Mouse (Mus musculus) liver, adult 2 months (tissue): Measurements from ENCODE around the gene Mylk4. TPM values are rescaled to one million over a fixed set of nuclear protein-coding genes. Genes with fewer than 3 reads are reported as not detected.

ENCODE experiments used
- DNase-seq: peaks from one replicate; pipeline ENCODE4 v3.0.0-alpha.2; 2011; ENCODE audit warnings: low read depth, low spot score; ENCODE audit errors: extremely low read depth
- H3K27ac ChIP-seq: fragments of 200-500 bp; replicated peaks from 2 replicates; pipeline ENCODE4 v1.5.1; 2012; ENCODE audit warnings: low read depth, mild to moderate bottlenecking, control low read depth, inconsistent platforms, low read length; ENCODE audit not compliant: insufficient read depth
- H3K27me3 ChIP-seq: fragments of 200-500 bp; 2 replicates; pipeline ENCODE4 v1.6.1; 2012; ENCODE audit warnings: mild to moderate bottlenecking, moderate library complexity, low read length, inconsistent platforms; ENCODE audit not compliant: control insufficient read depth, insufficient read depth
- H3K36me3 ChIP-seq: fragments of 200-500 bp; 2 replicates; pipeline ENCODE4 v1.6.1; 2012; ENCODE audit warnings: low read length, inconsistent platforms; ENCODE audit not compliant: control insufficient read depth, insufficient read depth
- H3K4me1 ChIP-seq: fragments of 200-500 bp; 2 replicates; pipeline ENCODE4 v1.6.1; 2011; ENCODE audit warnings: low read length; ENCODE audit not compliant: control insufficient read depth, insufficient read depth
- H3K4me3 ChIP-seq: fragments of 200-500 bp; 2 replicates; pipeline ENCODE4 v1.5.1; 2011; ENCODE audit warnings: low read depth, mild to moderate bottlenecking, control low read depth, low read length, moderate library complexity; ENCODE audit not compliant: insufficient read depth
- H3K79me2 ChIP-seq: fragments of 200-500 bp; 2 replicates; pipeline ENCODE4 v1.6.1; 2012; ENCODE audit warnings: inconsistent platforms, mild to moderate bottlenecking, low read length, moderate library complexity; ENCODE audit not compliant: control insufficient read depth, insufficient read depth
- H3K9ac ChIP-seq: fragments of 200-500 bp; 2 replicates; pipeline ENCODE4 v1.6.1; 2012; ENCODE audit warnings: low read depth, mild to moderate bottlenecking, control low read depth, inconsistent platforms, low read length
- CTCF ChIP-seq: fragments of 200-500 bp; IDR thresholded peaks from 2 replicates; pipeline ENCODE4 v1.5.1; 2011; ENCODE audit warnings: low read depth, low read length, control low read depth
- POLR2A ChIP-seq: fragments of 200-500 bp; IDR thresholded peaks from 2 replicates; pipeline ENCODE4 v1.6.1; 2011; ENCODE audit warnings: low read length, control low read depth; ENCODE audit not compliant: insufficient read depth; ENCODE audit errors: extremely low read depth
- WGBS: fragments of 180-500 bp; shearing (Covaris S2); methylation state at CpG from one replicate; pipeline ENCODE4 v1.1.7; 2018; 5-methylcytosine and 5-hydroxymethylcytosine counted together
- polyA plus RNA-seq: library from polyadenylated mRNA; depleted of rRNA; stranded (reverse); fragments of >200 nt; gene quantifications from 2 replicates; pipeline ENCODE4 v1.2.3, GENCODE M21; 2012
- total RNA-seq: library from RNA; depleted of rRNA; stranded (reverse); fragments of >200 nt; gene quantifications from 2 replicates; pipeline ENCODE4 v1.2.3, GENCODE M21; 2014

Gene Mylk4
- total and polyA plus RNA-seq, 2 experiments: 0.37 TPM; not detected in 1

DNA sequence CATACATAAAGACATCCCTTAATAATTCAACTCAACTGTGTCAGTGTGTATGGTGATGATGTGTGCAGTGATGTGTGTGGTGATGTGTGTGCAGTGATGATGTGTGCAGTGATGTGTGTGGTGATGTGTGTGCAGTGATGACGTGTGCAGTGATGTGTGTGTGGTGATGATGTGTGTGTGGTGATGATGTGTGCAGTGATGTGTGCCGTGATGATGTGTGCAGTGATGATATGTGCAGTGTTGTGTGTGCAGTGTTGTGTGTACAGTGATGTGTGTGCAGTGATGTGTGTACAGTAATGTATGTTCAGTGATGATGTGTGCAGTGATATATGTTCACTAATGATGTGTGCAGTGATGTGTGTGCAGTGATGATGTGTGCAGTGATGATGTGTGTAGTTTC is 75.9 kb downstream of the Mylk4 start:
- H3K27ac ChIP-seq: no peak overlapping the region
- no peaks in the 10 kb centered on the region for H3K36me3 ChIP-seq
- no peak for DNase-seq
- no peaks in the 10 kb centered on the region for H3K4me1 ChIP-seq
- H3K9ac ChIP-seq: no peak overlapping the region
- no peak overlapping the region for H3K4me3 ChIP-seq
- no peaks in the 10 kb centered on the region for H3K27me3 ChIP-seq
- TF ChIP-seq POLR2A (no peak), CTCF (no peak)
- 87% methylated on average over 2 of the region's 2 CpGs for WGBS
- no peaks in the 10 kb centered on the region for H3K79me2 ChIP-seq

DNA sequence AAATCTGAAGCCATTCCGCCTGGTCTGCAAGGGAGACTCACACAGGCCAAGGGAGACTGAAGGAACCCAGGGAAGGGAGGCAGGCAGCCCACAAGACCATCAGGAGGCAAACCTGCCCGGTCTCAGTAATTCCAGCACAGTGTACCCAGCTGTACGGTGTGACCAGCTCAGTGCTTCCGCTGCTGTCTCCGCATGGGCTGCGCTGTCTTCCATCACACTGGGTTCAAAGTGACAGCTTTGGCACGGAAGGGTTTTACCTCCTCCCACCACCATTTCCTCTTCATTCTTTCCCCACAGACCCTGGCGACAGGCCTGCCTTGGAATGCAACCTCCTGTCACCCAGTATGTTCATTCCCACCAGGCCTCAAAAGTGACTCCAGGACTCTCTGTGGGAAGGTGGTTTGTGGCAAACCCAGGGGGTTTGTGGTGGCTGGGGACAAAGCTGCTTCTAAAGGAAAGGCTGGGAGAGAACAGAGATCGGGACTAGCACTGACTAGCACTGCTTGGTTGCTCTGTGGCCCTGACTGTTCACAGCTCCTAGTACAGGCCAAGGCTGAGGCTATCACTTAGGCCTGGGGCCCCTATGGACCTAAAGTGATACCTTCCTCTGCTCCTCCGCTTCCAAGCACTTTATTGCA is 77.0 kb downstream of the Mylk4 start:
- H3K36me3 ChIP-seq: no peaks in the 10 kb centered on the region
- no peak overlapping the region for H3K4me3 ChIP-seq
- no peak overlapping the region for H3K9ac ChIP-seq
- H3K4me1 ChIP-seq: no peaks in the 10 kb centered on the region
- H3K79me2 ChIP-seq: no peaks in the 10 kb centered on the region
- no peak overlapping the region for H3K27ac ChIP-seq
- no peak for TF ChIP-seq CTCF
- no peak for TF ChIP-seq POLR2A
- DNase-seq: no peak
- H3K27me3 ChIP-seq: no peaks in the 10 kb centered on the region
- 82% methylated on average over 10 of the region's 10 CpGs for WGBS

DNA sequence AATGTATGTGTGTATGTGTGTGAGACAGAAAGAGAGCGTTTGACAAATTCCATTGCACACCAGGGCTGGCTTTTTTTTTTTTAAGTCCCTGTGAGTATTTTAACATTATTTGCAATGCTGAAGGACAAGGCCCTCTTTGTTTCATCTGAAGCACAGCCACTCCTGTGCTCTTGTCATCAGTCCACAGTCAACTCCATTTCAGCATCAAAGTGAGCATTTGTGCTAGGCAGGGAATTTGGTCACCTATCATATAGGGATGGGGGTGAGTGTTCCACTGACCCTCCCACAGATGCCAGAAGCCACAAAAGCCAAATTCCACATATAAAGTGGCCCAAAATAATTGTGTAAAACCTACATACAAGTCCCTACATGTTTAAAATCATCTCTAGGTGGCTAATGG is 78.4 kb downstream of the Mylk4 start:
- TF ChIP-seq CTCF: no peak
- no peak for TF ChIP-seq POLR2A
- Histone ChIP-seq H3K79me2 (no peaks in the 10 kb centered on the region), H3K27me3 (no peaks in the 10 kb centered on the region), H3K27ac (no peak overlapping the region), H3K9ac (no peak overlapping the region), H3K36me3 (no peaks in the 10 kb centered on the region), H3K4me3 (no peak overlapping the region), H3K4me1 (no peaks in the 10 kb centered on the region)
- no peak for DNase-seq
- WGBS: 62% methylated on average over 1 of the region's 1 CpGs

DNA sequence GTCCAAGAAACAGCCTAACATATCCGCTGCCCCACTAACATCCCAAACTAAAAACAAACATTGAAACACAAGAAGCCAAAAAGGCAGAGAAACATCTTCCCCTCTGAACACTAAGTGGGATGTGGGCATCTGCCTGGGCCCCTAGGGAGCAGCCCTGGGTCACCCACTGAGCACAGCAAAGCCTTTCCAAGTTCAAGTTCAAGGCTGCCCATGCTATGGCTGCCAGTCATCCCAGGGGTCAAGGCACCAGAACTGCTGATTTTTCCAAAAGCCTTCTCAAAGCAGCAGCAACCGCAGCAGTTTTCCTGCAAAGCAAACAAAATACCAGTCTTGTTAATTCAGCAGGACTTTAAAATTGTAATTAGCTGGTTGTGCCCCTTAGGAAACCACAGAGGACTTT is 78.8 kb downstream of the Mylk4 start:
- no peak for DNase-seq
- Histone ChIP-seq H3K36me3 (no peaks in the 10 kb centered on the region), H3K79me2 (no peaks in the 10 kb centered on the region), H3K27me3 (no peaks in the 10 kb centered on the region), H3K27ac (no peak overlapping the region), H3K9ac (no peak overlapping the region), H3K4me3 (no peak overlapping the region), H3K4me1 (no peaks in the 10 kb centered on the region)
- TF ChIP-seq POLR2A (no peak), CTCF (no peak)
- 68% methylated on average over 2 of the region's 2 CpGs for WGBS

DNA sequence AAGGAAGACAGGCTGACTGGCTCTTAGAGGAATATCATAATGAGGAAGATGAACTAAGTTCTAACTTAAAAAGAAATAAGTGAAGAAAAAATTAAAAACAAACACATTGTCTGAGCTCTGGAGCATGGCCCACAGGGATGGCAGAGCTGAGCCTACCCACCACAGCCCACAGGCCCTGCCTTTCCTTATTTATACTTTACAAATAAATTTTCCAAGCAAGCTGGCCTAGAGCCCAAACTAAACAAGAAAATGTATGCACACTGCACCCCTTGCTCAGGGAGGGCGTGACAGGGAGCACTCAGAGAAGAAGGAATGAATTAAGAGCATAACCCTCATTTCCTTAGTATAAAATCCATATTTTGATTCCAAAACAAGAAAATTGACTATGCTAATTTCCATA is 82.2 kb downstream of the Mylk4 start:
- Histone ChIP-seq H3K27ac (no peak overlapping the region), H3K79me2 (no peaks in the 10 kb centered on the region), H3K4me1 (no peaks in the 10 kb centered on the region), H3K9ac (no peak overlapping the region), H3K27me3 (no peaks in the 10 kb centered on the region), H3K4me3 (no peak overlapping the region), H3K36me3 (no peaks in the 10 kb centered on the region)
- TF ChIP-seq POLR2A: no peak
- TF ChIP-seq CTCF: no peak
- no peak for DNase-seq
- WGBS: 72% methylated on average over 1 of the region's 1 CpGs

DNA sequence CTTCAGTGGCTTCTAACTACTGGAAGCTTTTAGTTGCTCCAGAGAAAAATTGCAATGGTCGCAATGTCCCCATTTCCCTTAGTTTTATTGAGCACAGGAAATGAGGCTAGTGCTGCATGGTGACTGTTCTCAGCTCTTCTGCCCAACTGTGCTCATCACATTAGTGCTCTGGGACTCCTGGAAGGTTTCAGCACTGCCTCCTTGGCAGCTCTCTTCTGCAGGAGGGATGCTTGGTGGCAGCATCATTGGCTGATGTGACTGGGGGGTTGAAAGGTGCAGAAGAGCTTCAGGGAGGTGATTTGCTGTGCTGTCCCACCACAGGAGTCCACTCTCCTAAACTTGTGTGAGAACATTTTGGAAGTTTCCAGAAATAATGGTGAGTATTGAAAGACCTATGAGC is 84.4 kb downstream of the Mylk4 start:
- no peaks in the 10 kb centered on the region for H3K79me2 ChIP-seq
- H3K27me3 ChIP-seq: no peaks in the 10 kb centered on the region
- 87% methylated on average over 1 of the region's 1 CpGs for WGBS
- no peak overlapping the region for H3K4me3 ChIP-seq
- DNase-seq: no peak
- no peak for TF ChIP-seq CTCF
- no peak for TF ChIP-seq POLR2A
- no peak overlapping the region for H3K9ac ChIP-seq
- no peaks in the 10 kb centered on the region for H3K36me3 ChIP-seq
- no peaks in the 10 kb centered on the region for H3K4me1 ChIP-seq
- H3K27ac ChIP-seq: no peak overlapping the region
